Mouse (Mus musculus) MEL (cell line): ENCODE results near the gene Osbpl8.

ENCODE experiments used
- BHLHE40 ChIP-seq: IDR thresholded peaks from 2 replicates; pipeline ENCODE4 v1.6.1; 2012; ENCODE audit warnings: low read depth, mild to moderate bottlenecking, inconsistent platforms, low read length, improper control_type of control experiment, borderline replicate concordance
- CHD2 ChIP-seq: IDR thresholded peaks from 2 replicates; pipeline ENCODE4 v1.6.1; 2011; ENCODE audit warnings: low read length, improper control_type of control experiment
- CTCF ChIP-seq, 3 experiments: IDR thresholded peaks in 2 of 3; conservative IDR thresholded peaks in 1 of 3; 2 replicates each; pipeline ENCODE4 v1.5.1; 2011 to 2012; ENCODE audit warnings: low read length in 3 of 3, low read depth in 2 of 3, mild to moderate bottlenecking in 2 of 3, improper control_type of control experiment in 1 of 3, inconsistent platforms in 1 of 3, mixed read lengths in 1 of 3, moderate library complexity in 1 of 3; ENCODE audit not compliant: control insufficient read depth in 1 of 3, insufficient read depth in 1 of 3, poor library complexity in 1 of 3, severe bottlenecking in 1 of 3
- EP300 ChIP-seq, 2 experiments: IDR thresholded peaks; 2 replicates each; pipeline ENCODE4 v1.6.1; 2011; ENCODE audit warnings: improper control_type of control experiment in 2 of 2, low read length in 2 of 2, low read depth in 1 of 2, mild to moderate bottlenecking in 1 of 2
- ETS1 ChIP-seq: IDR thresholded peaks from 2 replicates; pipeline ENCODE4 v1.6.1; 2012; ENCODE audit warnings: low read depth, mild to moderate bottlenecking, inconsistent platforms, low read length, improper control_type of control experiment, moderate library complexity
- GABPA ChIP-seq: IDR thresholded peaks from 2 replicates; pipeline ENCODE4 v1.6.1; 2012; ENCODE audit warnings: low read depth, mild to moderate bottlenecking, inconsistent platforms, low read length, improper control_type of control experiment, moderate library complexity
- NRF1 ChIP-seq: IDR thresholded peaks from 2 replicates; pipeline ENCODE4 v1.6.1; 2014; ENCODE audit warnings: low read depth, mild to moderate bottlenecking, inconsistent platforms, low read length, improper control_type of control experiment, moderate library complexity; ENCODE audit not compliant: poor library complexity, insufficient read depth, severe bottlenecking
- POLR2A ChIP-seq, 2 experiments: IDR thresholded peaks; 2 replicates each; pipeline ENCODE4 v1.6.1; 2011 to 2012; ENCODE audit warnings: low read length in 2 of 2, mild to moderate bottlenecking in 2 of 2, control low read depth in 1 of 2, improper control_type of control experiment in 1 of 2, low read depth in 1 of 2, moderate library complexity in 1 of 2; ENCODE audit not compliant: control insufficient read depth in 1 of 2, insufficient read depth in 1 of 2, poor library complexity in 1 of 2
- SIN3A ChIP-seq: IDR thresholded peaks from 2 replicates; pipeline ENCODE4 v1.6.1; 2012; ENCODE audit warnings: low read length, improper control_type of control experiment, inconsistent platforms
- SMC3 ChIP-seq: IDR thresholded peaks from 2 replicates; pipeline ENCODE4 v1.6.1; 2011; ENCODE audit warnings: low read depth, low read length, improper control_type of control experiment
- USF1 ChIP-seq: IDR thresholded peaks from 2 replicates; pipeline ENCODE4 v1.6.1; 2014; ENCODE audit warnings: low read depth, mild to moderate bottlenecking, inconsistent platforms, low read length, improper control_type of control experiment, moderate library complexity
- ZNF384 ChIP-seq: IDR thresholded peaks from 2 replicates; pipeline ENCODE4 v1.6.1; 2012; ENCODE audit warnings: low read depth, mild to moderate bottlenecking, inconsistent platforms, low read length, improper control_type of control experiment

GRCm38 (mm10) chr10:111119756-111120155, 44.8 kb upstream of the Osbpl8 start:
- TF ChIP-seq BHLHE40 (no peak), CTCF (IDR thresholded peaks at IDR 0.05 in 2 of 3, conservative IDR thresholded peaks at IDR 0.05 in 1 of 3; ENCODE audit: control insufficient read depth in 1 of 3, insufficient read depth in 1 of 3, low read depth in 2 of 3, low read length in 3 of 3, poor library complexity in 1 of 3, severe bottlenecking in 1 of 3) (no peak), ZNF384 (no peak), SIN3A (no peak), SMC3 (no peak), USF1 (no peak), POLR2A (IDR thresholded peaks at IDR 0.05; ENCODE audit: control insufficient read depth in 1 of 2, insufficient read depth in 1 of 2, low read depth in 1 of 2, low read length in 2 of 2, poor library complexity in 1 of 2) (no peak), NRF1 (no peak), GABPA (no peak), CHD2 (no peak), EP300 (IDR thresholded peaks at IDR 0.05; ENCODE audit: low read depth in 1 of 2, low read length in 2 of 2) (no peak; a peak in 1 of 4 replicates), ETS1 (no peak)
